Mouse (Mus musculus): ENCODE data around the gene Lpin2.

Gene Lpin2

GRCm38 (mm10) chr17:71292897-71293296, 110.5 kb downstream of the Lpin2 start:
- DNase-seq (ENCODE audit: low read depth, low spot score), result no peak

- no peak for DNase-seq (ENCODE audit: low read depth, low spot score)
Observed at GRCm38 (mm10) chr17:71294570-71294969, 112.2 kb downstream of the Lpin2 start.

Data from A20 (cell line).